Mouse (Mus musculus) testis, adult 2 months (tissue): Measurements from ENCODE around the gene Chrnd. TPM values are rescaled to one million over a fixed set of nuclear protein-coding genes. Genes with fewer than 3 reads are reported as not detected.

ENCODE experiments used
- H3K27ac ChIP-seq: fragments of 200-500 bp; 2 replicates; pipeline ENCODE4 v1.5.1; 2012; ENCODE audit warnings: low read depth, low read length; ENCODE audit not compliant: control insufficient read depth, insufficient read depth
- H3K27me3 ChIP-seq: fragments of 200-500 bp; 2 replicates; pipeline ENCODE4 v1.6.1; 2012; ENCODE audit warnings: mild to moderate bottlenecking, low read length, moderate library complexity; ENCODE audit not compliant: control insufficient read depth, insufficient read depth
- H3K36me3 ChIP-seq: fragments of 200-500 bp; 2 replicates; pipeline ENCODE4 v1.6.1; 2012; ENCODE audit warnings: mild to moderate bottlenecking, low read length; ENCODE audit not compliant: control insufficient read depth, insufficient read depth
- H3K4me1 ChIP-seq: fragments of 200-500 bp; 2 replicates; pipeline ENCODE4 v1.6.1; 2012; ENCODE audit warnings: low read length; ENCODE audit not compliant: control insufficient read depth, insufficient read depth
- H3K4me3 ChIP-seq: fragments of 200-500 bp; 2 replicates; pipeline ENCODE4 v1.5.1; 2012; ENCODE audit warnings: low read depth, mild to moderate bottlenecking, low read length, moderate library complexity, mixed read lengths; ENCODE audit not compliant: control insufficient read depth
- CTCF ChIP-seq: fragments of 200-500 bp; IDR thresholded peaks from 2 replicates; pipeline ENCODE4 v1.5.1; 2012; ENCODE audit warnings: low read depth, mild to moderate bottlenecking, inconsistent platforms, low read length, moderate library complexity; ENCODE audit not compliant: control insufficient read depth, insufficient read depth, insufficient replicate concordance
- POLR2A ChIP-seq: fragments of 200-500 bp; IDR thresholded peaks from 2 replicates; pipeline ENCODE4 v1.6.1; 2012; ENCODE audit warnings: low read depth, mild to moderate bottlenecking, inconsistent platforms, low read length, moderate library complexity; ENCODE audit not compliant: control insufficient read depth
- polyA plus RNA-seq: library from polyadenylated mRNA; depleted of rRNA; stranded (reverse); fragments of >200 nt; gene quantifications from 2 replicates; pipeline ENCODE4 v1.2.3, GENCODE M21; 2012

Chrnd gene
- polyA plus RNA-seq, 1 experiment = 0.02 TPM

GRCm38 (mm10) chr1:87201848-87202247, 11.4 kb downstream of the Chrnd start:
- TF ChIP-seq POLR2A (no peak), CTCF (no peak)
- no peaks in the 10 kb centered on the region for H3K36me3 ChIP-seq
- H3K4me3 ChIP-seq = no peak overlapping the region
- H3K4me1 ChIP-seq = no peaks in the 10 kb centered on the region; the same call in 1 of the 2 replicates
- H3K27ac ChIP-seq = no peak overlapping the region
- H3K27me3 ChIP-seq = no peaks in the 10 kb centered on the region

- H3K27me3 ChIP-seq = no peaks in the 10 kb centered on the region
- H3K27ac ChIP-seq = no peak overlapping the region
- H3K36me3 ChIP-seq = no peaks in the 10 kb centered on the region
- no peak overlapping the region for H3K4me3 ChIP-seq
- no peaks in the 10 kb centered on the region; the same call in 1 of the 2 replicates for H3K4me1 ChIP-seq
- TF ChIP-seq CTCF (no peak), POLR2A (no peak)
These were observed 13.4 kb downstream of the Chrnd start for GRCm38 (mm10) chr1:87203779-87204178.

- no peaks in the 10 kb centered on the region; the same call in 1 of the 2 replicates for H3K4me1 ChIP-seq
- H3K36me3 ChIP-seq = no peaks in the 10 kb centered on the region
- TF ChIP-seq POLR2A (no peak), CTCF (no peak)
- no peaks in the 10 kb centered on the region for H3K27me3 ChIP-seq
- H3K4me3 ChIP-seq = no peak within 1 kb of the TSS
- no peak within 1 kb of the TSS for H3K27ac ChIP-seq
These were observed 14.1 kb downstream of the Chrnd start, which contains the start of gene Chrng for GRCm38 (mm10) chr1:87204465-87204864. Chrng (plus strand) TSS chr1:87204657.

GRCm38 (mm10) chr1:87205038-87205437, 14.6 kb downstream of the Chrnd start:
- TF ChIP-seq POLR2A (no peak), CTCF (no peak)
- no peaks in the 10 kb centered on the region; the same call in 1 of the 2 replicates for H3K4me1 ChIP-seq
- no peak overlapping the region for H3K27ac ChIP-seq
- H3K36me3 ChIP-seq = no peaks in the 10 kb centered on the region
- no peak overlapping the region for H3K4me3 ChIP-seq
- no peaks in the 10 kb centered on the region for H3K27me3 ChIP-seq

- no peaks in the 10 kb centered on the region for H3K27me3 ChIP-seq
- no peaks in the 10 kb centered on the region for H3K36me3 ChIP-seq
- H3K4me3 ChIP-seq = no peak overlapping the region
- H3K4me1 ChIP-seq = no peaks in the 10 kb centered on the region; the same call in 1 of the 2 replicates
- TF ChIP-seq POLR2A (no peak), CTCF (no peak)
- no peak overlapping the region for H3K27ac ChIP-seq
These were observed 15.1 kb downstream of the Chrnd start for GRCm38 (mm10) chr1:87205502-87205901.

- H3K4me3 ChIP-seq = no peak overlapping the region
- TF ChIP-seq POLR2A (no peak), CTCF (peak; percentile 11; the same call in 1 of the 2 replicates)
- H3K36me3 ChIP-seq = no peaks in the 10 kb centered on the region
- no peaks in the 10 kb centered on the region for H3K27me3 ChIP-seq
- no peaks in the 10 kb centered on the region; the same call in 1 of the 2 replicates for H3K4me1 ChIP-seq
- H3K27ac ChIP-seq = no peak overlapping the region
These were observed 15.9 kb downstream of the Chrnd start for GRCm38 (mm10) chr1:87206339-87206738.

GRCm38 (mm10) chr1:87211431-87211830, 21.0 kb downstream of the Chrnd start:
- no peak overlapping the region for H3K27ac ChIP-seq
- peaks cover 8% of the 10 kb centered on the region for H3K4me1 ChIP-seq
- H3K27me3 ChIP-seq = no peaks in the 10 kb centered on the region
- no peaks in the 10 kb centered on the region for H3K36me3 ChIP-seq
- TF ChIP-seq CTCF = no peak
- TF ChIP-seq POLR2A = no peak
- H3K4me3 ChIP-seq = no peak overlapping the region
